Mouse (Mus musculus): Measurements from ENCODE around the gene Fam167b. TPM values are rescaled to one million over a fixed set of nuclear protein-coding genes. Genes with fewer than 3 reads are reported as not detected.
A peak's percentile ranks its signal among the peaks of the same experiment; 100 is the strongest.
"Not testable (repeated sequence)": the region's sequence is repeated elsewhere in the genome, so short reads cannot be mapped to it uniquely, and the experiment has no call there.

Fam167b gene
- total and polyA plus RNA-seq, 3 experiments: 1.1 to 1.2 TPM; not detected in 1

DNA sequence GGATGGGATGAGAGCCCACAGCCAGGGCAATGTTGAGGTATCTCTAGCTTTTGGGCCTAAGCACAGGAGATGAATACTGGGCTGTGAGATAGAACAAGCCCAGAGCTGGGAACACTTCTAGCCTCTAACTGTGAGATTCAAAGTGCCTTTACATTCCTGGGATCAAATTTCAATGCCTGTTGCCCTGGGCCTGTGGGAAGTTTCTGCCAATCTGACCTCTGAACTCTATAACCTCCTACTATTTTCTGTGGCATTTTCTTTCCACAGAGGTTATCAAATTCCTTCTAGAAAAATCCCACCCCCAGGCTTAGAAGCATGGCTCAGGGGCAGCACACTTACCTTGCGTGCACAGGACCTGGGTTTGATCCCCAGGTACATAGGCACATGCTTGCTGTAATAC, 28.1 kb downstream of the Fam167b start:
- no peak overlapping the region for H3K9ac ChIP-seq (ENCODE audit: insufficient read depth, low read depth)
- dilution Hi-C loops (cut with MboI; ENCODE audit: extremely low pct_ligation_motif_present, extremely low pct_unique_long_range_greater_than_20kb, low sequenced_read_pairs) (no loop called here), in situ Hi-C loops (cut with MboI; ENCODE audit: low pct_ligation_motif_present, low pct_unique_long_range_greater_than_20kb, low sequenced_read_pairs) (loop anchor here (5.0 kb wide), 1 partner anchor 57 kb away; no protein-coding TSS in a partner anchor)
- H3K27ac ChIP-seq (ENCODE audit: insufficient read depth, low read depth): no peak overlapping the region
- DNase-seq (ENCODE audit: extremely low read depth): no peak
- no peaks in the 10 kb centered on the region for H3K27me3 ChIP-seq (replicated peaks)
- peaks cover 2% of the 10 kb centered on the region for H3K9me3 ChIP-seq (replicated peaks; ENCODE audit: low read length)
- peaks cover 0 to 8% of the 10 kb centered on the region in 2 experiments; a peak in 3 of 4 replicates for H3K4me1 ChIP-seq (ENCODE audit: control insufficient read depth in 1 of 2, insufficient read depth in 2 of 2)
- peaks cover 28 to 62% of the 10 kb centered on the region in 2 experiments for H3K36me3 ChIP-seq (replicated peaks in 1 of 2; ENCODE audit: control insufficient read depth in 1 of 2, insufficient read depth in 1 of 2, low read length in 1 of 2)
- H3K79me2 ChIP-seq (replicated peaks; ENCODE audit: control insufficient read depth, extremely low read depth, insufficient read depth, poor library complexity, severe bottlenecking): no peaks in the 10 kb centered on the region
- H3K4me2 ChIP-seq (ENCODE audit: insufficient read depth, low read depth, poor library complexity, severe bottlenecking): no peak overlapping the region
- no peak for TF ChIP-seq CHD2 (IDR thresholded peaks at IDR 0.05; ENCODE audit: low read length)
- TF ChIP-seq ETS1 (conservative IDR thresholded peaks at IDR 0.05; ENCODE audit: low read depth, low read length): no peak
- TF ChIP-seq E2F4 (IDR thresholded peaks at IDR 0.05; ENCODE audit: insufficient replicate concordance, low read depth, low read length): no peak
- TF ChIP-seq SIN3A (IDR thresholded peaks at IDR 0.05; ENCODE audit: low read length): no peak
- TF ChIP-seq ZMIZ1 (IDR thresholded peaks at IDR 0.05; ENCODE audit: low read depth, low read length): no peak
- no peak for TF ChIP-seq RAD21 (IDR thresholded peaks at IDR 0.05; ENCODE audit: low read depth, low read length)
- no peak for TF ChIP-seq NRF1 (IDR thresholded peaks at IDR 0.05; ENCODE audit: low read depth, low read length)
- TF ChIP-seq ZKSCAN1 (IDR thresholded peaks at IDR 0.05; ENCODE audit: borderline replicate concordance, low read depth, low read length): no peak
- H3K4me3 ChIP-seq (replicated peaks in 1 of 3; ENCODE audit: low read depth in 2 of 3, low read length in 2 of 3, poor library complexity in 1 of 3): no peak overlapping the region

DNA sequence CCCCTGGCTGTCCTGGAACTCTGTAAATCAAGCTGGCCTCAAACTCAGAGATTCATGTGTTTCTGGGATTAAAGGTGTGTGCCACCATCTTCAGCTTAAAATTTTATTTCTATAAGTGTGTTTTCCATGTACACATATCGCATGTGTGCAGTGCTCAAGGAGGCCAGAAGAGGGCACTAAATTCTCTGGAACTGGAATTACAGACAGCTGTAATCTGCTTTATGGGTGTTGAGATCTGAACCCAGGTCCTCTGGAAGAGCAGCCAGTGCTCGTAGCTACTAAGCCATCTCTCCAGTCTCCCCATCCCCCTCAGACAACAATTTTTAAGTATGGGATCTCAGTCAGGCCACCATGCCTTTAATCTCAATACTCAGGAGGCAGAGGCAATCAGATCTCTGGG, 29.0 kb downstream of the Fam167b start:
- in situ Hi-C loops (cut with MboI; ENCODE audit: low pct_ligation_motif_present, low pct_unique_long_range_greater_than_20kb, low sequenced_read_pairs) (no loop called here), dilution Hi-C loops (cut with MboI; ENCODE audit: extremely low pct_ligation_motif_present, extremely low pct_unique_long_range_greater_than_20kb, low sequenced_read_pairs) (no loop called here)
- H3K79me2 ChIP-seq (replicated peaks; ENCODE audit: control insufficient read depth, extremely low read depth, insufficient read depth, poor library complexity, severe bottlenecking): no peaks in the 10 kb centered on the region
- DNase-seq (ENCODE audit: extremely low read depth): peak; percentile 57
- TF ChIP-seq SIN3A (IDR thresholded peaks at IDR 0.05; ENCODE audit: low read length) (no peak), ZKSCAN1 (IDR thresholded peaks at IDR 0.05; ENCODE audit: borderline replicate concordance, low read depth, low read length) (no peak), CTCF (conservative IDR thresholded peaks at IDR 0.05 in 1 of 2, IDR thresholded peaks at IDR 0.05 in 1 of 2; ENCODE audit: low read depth in 2 of 2, low read length in 2 of 2) (peak; percentile 46 to 69), SMC3 (IDR thresholded peaks at IDR 0.05; ENCODE audit: low read depth, low read length) (peak; percentile 69), ZC3H11A (IDR thresholded peaks at IDR 0.05; ENCODE audit: low read depth, low read length) (no peak), RAD21 (IDR thresholded peaks at IDR 0.05; ENCODE audit: low read depth, low read length) (peak; percentile 63), TCF12 (IDR thresholded peaks at IDR 0.05; ENCODE audit: low read depth, low read length) (no peak), JUN (IDR thresholded peaks at IDR 0.05; ENCODE audit: insufficient read depth, low read depth, low read length) (no peak), POLR2AphosphoS2 (IDR thresholded peaks at IDR 0.05; ENCODE audit: low read depth, low read length) (no peak)
- H3K36me3 ChIP-seq (replicated peaks in 1 of 2; ENCODE audit: control insufficient read depth in 1 of 2, insufficient read depth in 1 of 2, low read length in 1 of 2): peaks cover 27 to 53% of the 10 kb centered on the region in 2 experiments
- H3K27ac ChIP-seq (ENCODE audit: insufficient read depth, low read depth): no peak overlapping the region
- no peaks in the 10 kb centered on the region for H3K27me3 ChIP-seq (replicated peaks)
- H3K4me3 ChIP-seq (replicated peaks in 1 of 3; ENCODE audit: low read depth in 2 of 3, low read length in 2 of 3, poor library complexity in 1 of 3): no peak overlapping the region
- H3K4me2 ChIP-seq (ENCODE audit: insufficient read depth, low read depth, poor library complexity, severe bottlenecking): no peak overlapping the region
- H3K9me3 ChIP-seq (replicated peaks; ENCODE audit: low read length): peaks cover 2% of the 10 kb centered on the region
- H3K9ac ChIP-seq (ENCODE audit: insufficient read depth, low read depth): no peak overlapping the region
- H3K4me1 ChIP-seq (ENCODE audit: control insufficient read depth in 1 of 2, insufficient read depth in 2 of 2): 0 out of 4 replicates have a peak, but pooled peaks cover 0 to 3% of the 10 kb centered on the region in 2 experiments

GRCm38 (mm10) chr4:129547631-129548030, 30.7 kb downstream of the Fam167b start:
- in situ Hi-C loops (cut with MboI; ENCODE audit: low pct_ligation_motif_present, low pct_unique_long_range_greater_than_20kb, low sequenced_read_pairs); H3K4me3 ChIP-seq (replicated peaks in 1 of 3; ENCODE audit: low read depth in 2 of 3, low read length in 2 of 3, poor library complexity in 1 of 3); H3K9me3 ChIP-seq (replicated peaks; ENCODE audit: low read length); H3K27ac ChIP-seq (ENCODE audit: insufficient read depth, low read depth); DNase-seq (ENCODE audit: extremely low read depth); H3K9ac ChIP-seq (ENCODE audit: insufficient read depth, low read depth); dilution Hi-C loops (cut with MboI; ENCODE audit: extremely low pct_ligation_motif_present, extremely low pct_unique_long_range_greater_than_20kb, low sequenced_read_pairs); H3K4me1 ChIP-seq (ENCODE audit: control insufficient read depth in 1 of 2, insufficient read depth in 2 of 2); H3K27me3 ChIP-seq (replicated peaks); H3K4me2 ChIP-seq (ENCODE audit: insufficient read depth, low read depth, poor library complexity, severe bottlenecking); H3K79me2 ChIP-seq (replicated peaks; ENCODE audit: control insufficient read depth, extremely low read depth, insufficient read depth, poor library complexity, severe bottlenecking): not testable (repeated sequence)
- H3K36me3 ChIP-seq (replicated peaks in 1 of 2; ENCODE audit: control insufficient read depth in 1 of 2, insufficient read depth in 1 of 2, low read length in 1 of 2): peaks cover 22 to 42% of the 10 kb centered on the region in 2 experiments
